Mouse (Mus musculus) T-helper 2 cell (primary cell): Measurements from ENCODE around the gene Smad5.

Experiments used
- in situ Hi-C: fragments of 300-600 bp; cut with MboI, MseI; formaldehyde crosslinking; loops from one replicate; pipeline ENCODE4 v1.15.1; 2025; ENCODE audit warnings: high pct_unique_total_duplicates

Gene Smad5

DNA sequence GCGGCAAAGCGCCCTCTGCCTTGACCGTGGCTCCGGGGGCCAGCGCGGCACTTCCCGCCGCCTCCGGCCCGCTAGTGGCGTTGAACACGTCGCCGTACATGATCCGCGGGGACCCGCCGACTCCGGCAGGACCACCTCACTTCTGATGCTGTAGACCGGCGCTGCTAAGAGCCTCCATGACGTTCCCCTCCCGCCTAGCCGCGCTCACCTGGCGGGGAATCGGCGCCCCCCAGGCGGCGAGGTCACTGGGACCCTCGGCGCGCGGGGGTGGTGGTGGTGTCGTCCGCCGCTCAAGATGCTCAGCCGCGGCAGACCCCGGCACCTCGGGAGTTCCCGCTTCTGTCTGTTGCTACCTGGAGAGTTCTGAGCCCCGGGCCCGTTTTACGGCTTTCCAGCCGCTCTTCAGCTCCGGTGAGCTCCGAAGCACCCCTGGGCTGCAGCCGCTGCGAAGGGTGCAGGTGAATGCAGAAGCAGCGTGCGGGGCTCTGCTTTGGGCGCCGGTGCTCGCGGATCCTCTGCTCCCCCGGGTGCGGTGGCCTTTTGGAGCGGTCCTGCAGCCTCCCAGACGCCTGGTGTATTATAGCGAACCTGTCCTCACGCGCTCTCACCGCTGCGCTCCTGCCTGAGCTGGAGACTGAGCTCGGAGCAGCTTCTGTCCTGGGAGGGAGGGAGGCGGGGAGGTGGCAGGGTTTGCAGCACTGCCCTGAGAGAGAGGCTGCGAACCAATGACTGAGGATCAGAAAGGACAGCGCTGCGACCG, 50.6 kb downstream of the Smad5 start, which contains the start of gene Gm45623:
Gene Gm45623, minus strand, starts transcription at position 636 of the 760 bp plus-strand sequence.
- in situ Hi-C loops = no loop called here

DNA sequence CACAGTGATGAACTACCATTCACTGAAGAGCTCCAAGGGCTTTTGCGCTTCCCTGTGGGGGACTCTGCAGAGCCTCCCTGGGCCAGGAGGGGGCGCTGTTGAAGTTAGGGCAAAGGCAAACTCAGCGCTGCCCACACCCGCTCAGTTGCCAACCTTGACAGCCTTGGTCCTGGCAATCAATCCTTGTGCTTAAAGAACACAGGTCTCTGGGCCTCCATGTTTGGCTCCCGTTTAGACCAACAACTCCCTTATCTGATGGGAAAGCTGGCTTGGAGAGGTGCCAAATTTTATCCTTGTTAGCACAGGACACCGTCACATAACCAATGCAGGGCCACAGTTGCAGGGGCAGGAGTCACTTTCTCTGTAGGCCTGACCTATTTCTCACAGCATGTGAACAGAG, 53.1 kb downstream of the Smad5 start:
- in situ Hi-C loops = no loop called here

DNA sequence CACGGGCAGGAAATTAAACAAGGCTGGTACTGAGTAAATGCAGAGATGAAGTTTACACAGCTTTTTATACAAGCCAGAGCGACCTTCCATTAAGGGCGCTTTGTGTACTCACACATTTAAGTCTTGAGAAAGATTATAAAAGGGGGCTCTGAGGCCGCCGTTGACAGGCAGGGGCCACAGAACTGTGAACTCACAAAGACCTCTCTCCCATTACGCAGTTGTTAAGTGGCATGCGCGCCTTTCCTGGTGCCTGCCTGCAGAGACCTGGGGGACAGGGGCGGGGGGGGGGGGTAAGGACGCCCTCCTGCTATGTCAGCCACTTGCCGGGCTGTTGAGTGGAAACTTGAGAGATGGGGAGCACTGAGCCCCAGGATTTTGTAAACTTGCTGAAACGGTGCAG, 54.4 kb downstream of the Smad5 start:
- in situ Hi-C loops = no loop called here

DNA sequence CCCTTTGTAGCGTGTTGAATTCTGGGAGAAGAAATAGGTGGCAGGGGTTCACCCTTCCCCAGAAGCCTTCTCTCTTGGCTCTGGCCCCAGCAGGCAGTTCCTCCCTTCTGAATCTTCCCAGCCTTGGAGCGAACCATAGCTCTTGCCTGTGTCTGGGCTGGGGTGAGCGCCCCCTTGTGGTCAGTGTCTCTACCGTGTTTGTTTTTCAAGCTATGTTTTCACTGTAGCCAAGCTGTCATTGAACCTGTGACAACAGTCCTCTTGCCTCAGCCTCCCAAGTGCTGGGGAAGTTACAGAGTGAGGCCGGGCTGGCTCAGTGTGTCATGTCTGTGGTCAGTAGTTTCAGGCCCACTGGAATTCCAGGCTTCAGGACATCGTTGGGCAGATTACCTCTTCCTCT, 55.7 kb downstream of the Smad5 start:
- in situ Hi-C loops = no loop called here

DNA sequence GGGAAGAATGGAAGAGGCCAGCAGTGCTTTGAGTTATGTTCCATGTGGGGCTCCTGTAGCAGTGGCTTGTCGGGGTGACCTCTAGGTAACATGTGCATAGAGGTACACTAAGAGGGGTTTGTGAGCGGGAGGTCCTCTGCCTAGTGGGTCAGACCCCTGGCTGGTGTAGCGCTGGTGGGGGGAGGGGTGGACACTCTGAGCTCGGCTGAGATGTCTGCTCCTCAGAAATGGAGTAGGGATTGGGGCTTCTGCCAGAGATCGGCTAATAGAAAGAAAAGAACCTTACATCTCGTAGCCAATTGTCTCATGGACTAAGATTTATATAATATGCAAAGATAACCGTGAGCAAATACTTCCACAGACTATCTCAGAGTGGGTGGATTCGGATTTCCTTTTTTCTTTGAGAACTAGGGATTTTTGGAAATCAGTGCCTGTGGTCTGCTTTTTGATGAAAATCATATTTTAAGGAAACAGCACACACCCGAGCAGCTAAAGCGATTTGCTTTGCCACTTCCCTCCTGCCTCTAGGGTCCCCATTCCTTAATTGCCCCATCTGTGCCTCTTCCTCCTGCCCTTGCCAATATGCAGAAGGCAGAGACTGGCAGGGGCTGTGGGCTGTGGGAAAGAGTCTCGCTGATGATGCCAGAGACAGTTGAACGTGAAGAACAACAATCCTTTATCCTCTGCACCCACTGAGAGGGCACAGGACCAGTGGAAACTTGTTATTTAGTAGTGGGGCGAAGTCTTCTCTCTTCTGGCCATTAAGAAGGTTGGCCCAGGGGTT, 59.8 kb downstream of the Smad5 start:
- in situ Hi-C loops = no loop called here

DNA sequence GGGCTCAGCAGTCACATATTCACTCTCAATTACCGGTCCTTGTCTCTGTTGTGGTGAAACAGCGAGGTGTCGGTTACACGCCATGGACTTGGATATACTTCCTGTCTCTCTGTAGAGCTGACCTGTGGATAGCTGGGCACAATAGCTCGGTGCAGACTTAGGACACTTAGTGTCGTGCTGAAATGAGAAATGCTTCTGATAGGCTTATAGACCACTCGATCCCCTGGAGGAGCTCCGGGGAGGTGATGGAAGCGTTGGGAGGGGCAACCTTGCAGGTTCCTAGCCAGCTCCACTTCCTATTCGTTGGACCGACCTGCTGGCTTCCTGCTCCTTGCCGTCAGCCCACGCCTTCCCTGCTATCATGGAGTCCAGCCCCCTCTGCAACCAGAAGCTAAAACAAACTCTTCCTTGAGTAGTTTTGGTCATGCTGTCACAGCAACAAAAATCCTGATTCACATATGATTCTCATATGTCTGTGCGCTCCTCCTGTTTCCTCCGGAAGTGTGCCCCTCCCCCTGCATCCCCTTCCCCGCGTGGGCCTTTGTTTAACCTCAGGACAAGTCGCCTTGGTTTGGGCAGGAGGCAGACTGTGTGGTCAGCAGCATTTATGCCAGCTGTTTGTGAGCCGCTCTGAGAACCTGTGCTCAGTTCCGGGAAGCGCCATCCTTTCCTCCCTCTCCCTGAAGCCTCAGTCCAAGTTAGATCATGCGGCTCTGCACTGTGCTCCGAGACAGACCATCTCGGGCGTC, 62.6 kb downstream of the Smad5 start:
- in situ Hi-C loops = loop anchor here (5.0 kb wide), 1 partner anchor 288 kb away; no protein-coding TSS in a partner anchor

DNA sequence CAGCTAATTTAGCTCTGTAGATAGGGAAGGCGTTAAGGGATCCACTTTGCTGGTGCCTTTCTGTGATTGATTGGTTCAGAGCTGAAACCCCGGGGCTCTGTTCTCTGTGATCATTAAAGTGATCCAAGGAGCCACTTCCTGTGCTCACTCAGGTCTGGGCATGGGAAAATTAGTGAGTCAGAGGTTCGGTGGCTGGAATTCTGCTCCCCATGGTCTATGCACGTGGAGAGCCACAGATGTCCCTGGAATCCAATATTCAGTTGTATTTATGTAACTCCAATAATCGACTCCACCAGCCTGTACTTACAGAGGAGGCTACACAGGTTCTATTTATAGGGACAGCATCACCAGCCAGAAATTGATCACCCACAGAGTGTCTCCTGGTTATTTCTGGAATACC, 63.4 kb downstream of the Smad5 start:
- in situ Hi-C loops = loop anchor here (5.0 kb wide), 1 partner anchor 289 kb away; no protein-coding TSS in a partner anchor

DNA sequence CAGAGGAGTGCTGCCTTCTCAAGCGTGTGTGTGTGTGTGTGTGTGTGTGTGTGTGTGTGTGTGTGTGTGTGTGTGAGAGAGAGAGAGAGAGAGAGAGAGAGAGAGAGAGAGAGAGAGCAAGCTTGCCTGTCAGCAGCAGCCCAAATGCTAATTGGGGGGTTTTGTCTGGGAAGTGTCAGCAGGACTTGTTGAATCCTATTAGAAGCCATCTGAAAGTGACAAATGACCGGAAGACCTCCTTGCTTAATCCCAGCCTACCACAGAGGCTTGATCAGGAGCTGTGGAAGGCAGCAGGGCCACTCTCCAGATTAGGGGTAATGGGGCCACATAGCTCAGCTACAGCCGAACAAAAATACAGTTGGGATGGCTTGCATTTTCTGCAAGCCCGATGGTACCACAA, 66.6 kb downstream of the Smad5 start:
- in situ Hi-C loops = loop anchor here (5.0 kb wide), 1 partner anchor 292 kb away; no protein-coding TSS in a partner anchor

DNA sequence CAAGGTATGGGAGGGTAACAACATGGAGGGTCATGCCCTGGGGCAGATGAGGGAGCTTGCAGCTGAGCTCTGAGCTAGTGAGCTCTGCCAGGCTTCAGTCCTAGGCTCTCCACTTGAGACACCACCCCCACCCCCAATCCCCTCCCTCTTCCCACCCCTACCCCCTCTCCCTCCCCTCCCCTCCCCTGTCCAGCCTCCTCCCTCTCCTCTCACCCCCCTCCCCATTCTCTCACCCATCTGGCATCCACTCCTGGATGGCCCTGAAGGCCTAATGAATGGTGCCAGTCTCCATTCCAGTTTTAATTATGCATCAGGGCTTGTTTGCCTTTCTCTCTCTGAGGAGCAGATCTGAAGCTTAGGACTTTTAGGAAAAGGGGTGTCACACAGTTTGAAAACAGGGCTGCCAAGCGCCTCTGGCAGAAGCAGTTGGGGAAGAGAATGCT, 67.3 kb downstream of the Smad5 start:
- in situ Hi-C loops = no loop called here

DNA sequence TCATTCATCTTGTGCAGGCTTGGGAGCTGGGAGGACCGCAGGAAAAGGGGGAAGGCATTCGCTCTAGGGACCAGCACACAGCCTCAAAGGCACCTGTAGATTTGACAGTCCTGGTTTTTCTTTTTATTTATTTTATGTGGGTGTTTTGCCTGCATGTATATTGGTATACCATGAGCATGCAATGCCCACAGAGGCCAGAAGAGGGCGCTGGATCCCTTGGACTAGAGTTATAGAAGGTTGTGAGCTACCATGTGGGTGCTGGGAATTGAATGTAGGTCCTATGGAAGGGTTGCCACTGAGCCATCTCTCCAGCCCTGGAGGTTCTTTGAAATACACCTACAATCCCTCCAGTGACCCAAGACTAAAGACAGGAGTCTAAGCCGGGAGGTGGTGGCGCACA, 68.0 kb downstream of the Smad5 start:
- in situ Hi-C loops = no loop called here

DNA sequence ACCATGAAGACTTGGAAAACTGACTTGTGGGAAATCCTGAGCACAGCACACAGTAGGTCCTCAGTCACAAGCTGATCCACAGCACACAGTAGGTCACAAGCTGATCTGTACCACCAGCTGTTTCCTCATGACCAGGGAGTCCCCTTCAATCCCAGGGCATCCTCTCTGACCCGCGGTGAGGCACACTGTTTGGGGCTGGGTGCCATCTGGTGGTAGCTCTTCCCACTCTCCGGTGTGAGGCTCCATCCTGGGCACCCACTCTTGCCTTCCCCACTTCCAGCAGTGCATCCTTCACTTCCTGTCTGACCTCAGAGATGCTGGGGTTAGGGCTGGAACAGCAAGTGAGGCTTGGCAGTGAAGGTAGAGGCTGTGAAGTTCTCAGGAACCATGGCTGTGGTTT, 69.8 kb downstream of the Smad5 start:
- in situ Hi-C loops = no loop called here

DNA sequence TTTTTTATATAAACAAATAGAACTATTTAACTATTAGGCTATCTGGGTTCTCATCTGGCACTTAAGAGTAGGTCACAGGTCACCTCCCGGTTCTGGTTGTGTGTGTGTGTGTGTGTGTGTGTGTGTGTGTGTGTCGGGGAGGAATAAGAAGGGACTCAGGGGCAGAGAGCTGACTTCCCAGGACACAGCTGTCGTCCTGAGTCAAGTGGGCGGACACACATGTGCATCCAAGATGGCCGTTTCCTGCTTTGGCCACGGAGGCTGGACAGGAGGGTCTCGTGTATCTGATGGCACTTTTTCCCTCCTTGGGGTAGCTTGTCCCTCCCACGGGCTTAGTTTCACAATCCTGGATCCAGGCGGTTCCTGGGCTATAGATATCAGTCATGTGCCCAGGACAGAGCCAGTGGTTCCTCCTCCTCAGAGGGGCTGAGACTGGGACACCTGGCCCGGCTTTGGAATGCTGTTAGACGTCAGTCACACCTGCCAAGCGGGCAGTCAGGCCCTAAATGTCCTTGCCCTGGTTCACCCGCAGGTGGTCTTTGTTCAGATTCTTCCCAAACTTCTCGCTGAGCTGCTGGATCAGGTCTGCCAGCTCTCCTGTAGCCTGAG, 70.6 kb downstream of the Smad5 start:
- in situ Hi-C loops = no loop called here

DNA sequence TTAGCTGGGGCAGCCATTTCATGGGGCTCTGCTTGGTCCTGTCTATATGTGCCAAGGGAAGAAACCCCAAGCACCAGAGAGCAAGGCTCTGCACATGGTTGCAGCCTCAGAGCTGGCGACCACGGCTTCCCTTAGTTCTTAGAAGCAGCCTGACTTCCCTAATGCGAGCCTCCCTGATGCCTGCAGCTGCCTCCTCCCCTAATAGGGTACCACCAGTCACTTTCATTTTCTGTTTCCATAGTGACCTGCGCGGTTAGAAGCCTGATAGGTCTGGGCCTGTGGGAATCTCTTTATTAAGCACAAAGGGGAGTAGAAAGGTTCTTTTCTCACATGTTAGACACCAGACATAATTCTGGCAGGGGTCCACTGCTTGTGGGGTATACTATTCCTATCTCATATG, 71.5 kb downstream of the Smad5 start:
- in situ Hi-C loops = no loop called here

DNA sequence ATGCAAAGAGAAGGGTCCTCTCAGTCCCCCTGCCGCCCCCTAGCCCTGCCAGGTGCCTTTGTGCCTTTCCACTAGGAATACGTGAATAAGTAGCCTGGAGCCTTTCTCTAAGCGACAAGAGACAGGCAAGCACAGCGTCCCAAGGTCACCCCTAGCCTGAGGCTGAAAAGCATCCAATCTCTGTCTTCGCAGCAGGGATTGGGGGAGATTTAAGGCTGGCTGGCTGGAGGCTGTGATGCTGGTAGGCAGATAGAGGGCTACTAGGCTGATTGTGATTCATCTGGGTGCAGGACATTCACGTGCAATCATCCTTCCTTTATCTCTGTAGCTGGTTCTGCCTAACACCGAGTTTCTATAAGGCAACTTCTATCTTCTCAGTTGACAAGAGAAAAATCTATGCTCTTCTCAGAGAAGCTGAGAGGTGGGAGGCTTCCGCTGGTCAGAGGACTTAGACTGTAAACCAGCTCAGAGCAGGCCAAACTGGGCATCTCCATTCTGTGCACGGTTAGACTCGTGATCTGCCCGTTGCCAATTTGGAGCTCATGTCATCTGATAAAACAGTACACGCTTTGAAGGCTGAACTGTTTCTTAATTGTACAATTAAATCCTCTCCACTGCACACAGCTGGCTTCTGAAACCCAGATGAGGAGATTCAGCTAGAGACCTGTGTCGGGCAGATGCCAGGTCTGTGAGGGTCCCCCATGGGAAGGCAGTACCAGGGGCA, 78.1 kb downstream of the Smad5 start:
- in situ Hi-C loops = no loop called here

DNA sequence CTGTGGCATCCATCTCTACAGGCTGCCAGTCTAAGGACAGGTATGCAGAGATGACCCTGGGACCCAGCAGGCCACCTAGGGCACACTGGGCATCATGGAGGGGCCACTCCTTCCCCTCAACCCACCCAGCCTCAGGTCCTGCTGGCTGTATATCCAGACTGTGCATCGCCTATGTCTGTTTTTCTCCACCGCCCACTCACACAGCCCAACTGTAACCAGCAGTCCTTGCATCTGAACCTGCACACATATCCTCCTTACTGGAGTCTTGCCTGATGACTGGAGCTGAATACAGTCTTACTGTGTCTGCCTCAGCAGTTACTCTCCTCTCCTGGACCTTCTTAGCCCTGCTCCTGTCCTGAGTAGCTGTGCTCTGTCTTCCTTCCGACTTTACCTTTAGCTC, 78.9 kb downstream of the Smad5 start:
- in situ Hi-C loops = no loop called here

DNA sequence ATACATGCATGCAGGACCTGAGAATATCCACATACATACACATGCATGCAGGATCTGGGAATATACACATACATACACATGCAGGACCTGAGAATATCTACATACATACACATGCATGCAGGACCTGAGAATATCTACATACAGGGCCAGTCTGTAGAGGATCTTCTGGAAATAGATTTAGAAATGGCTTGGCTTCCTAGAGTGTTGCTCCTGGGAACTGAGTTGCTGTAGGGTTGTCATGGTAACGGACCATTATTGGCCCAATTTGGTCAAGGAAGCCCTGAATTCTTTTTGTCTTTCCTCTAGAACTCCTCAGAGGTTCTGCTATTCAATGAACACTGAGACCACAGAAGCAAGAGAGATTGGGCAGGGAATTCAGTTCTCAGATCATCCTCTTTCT, 79.8 kb downstream of the Smad5 start:
- in situ Hi-C loops = no loop called here

DNA sequence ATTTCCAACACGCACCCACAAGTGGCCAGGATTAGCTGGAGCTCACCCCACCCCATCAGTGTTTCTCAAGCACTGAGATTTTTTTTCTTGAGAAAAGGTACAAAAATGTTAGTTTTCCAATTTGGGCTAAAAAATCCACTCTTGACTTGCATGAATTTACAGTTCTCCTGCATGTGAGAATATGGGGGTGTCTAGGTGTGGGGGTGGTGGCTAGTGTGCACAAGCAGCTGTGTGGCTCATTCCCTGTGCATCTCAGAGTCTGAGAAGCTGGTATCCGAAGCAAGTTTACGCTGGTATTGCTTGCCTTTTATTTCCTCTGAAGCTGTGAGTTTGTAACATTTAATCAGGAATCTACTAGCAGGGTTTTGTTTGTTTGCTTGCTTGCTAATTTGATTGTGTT, 87.9 kb downstream of the Smad5 start:
- in situ Hi-C loops = loop anchor here (5.0 kb wide), 1 partner anchor 472 kb away; no protein-coding TSS in a partner anchor
